Mouse (Mus musculus) bone marrow macrophage, adult 2 months (primary cell): ENCODE measurements around the gene Herc1. TPM values are rescaled to one million over a fixed set of nuclear protein-coding genes. Genes with fewer than 3 reads are reported as not detected.

Experiments
- H3K27ac ChIP-seq: 2 replicates; pipeline ENCODE4 v1.5.1; 2012; ENCODE audit warnings: low read depth, low read length; ENCODE audit not compliant: insufficient read depth
- H3K4me1 ChIP-seq: 2 replicates; pipeline ENCODE4 v1.6.1; 2012; ENCODE audit warnings: low read length; ENCODE audit not compliant: control insufficient read depth, insufficient read depth
- H3K4me3 ChIP-seq: 2 replicates; pipeline ENCODE4 v1.5.1; 2012; ENCODE audit warnings: mild to moderate bottlenecking, low read length, moderate library complexity; ENCODE audit not compliant: insufficient read depth
- CTCF ChIP-seq: IDR thresholded peaks from 2 replicates; pipeline ENCODE4 v1.5.1; 2012; ENCODE audit warnings: low read depth, mild to moderate bottlenecking, low read length, moderate library complexity
- POLR2A ChIP-seq: IDR thresholded peaks from 2 replicates; pipeline ENCODE4 v1.6.1; 2012; ENCODE audit warnings: mild to moderate bottlenecking, low read depth, low read length, borderline replicate concordance
- polyA plus RNA-seq: library from polyadenylated mRNA; stranded (reverse); fragments of >200 nt; gene quantifications from 2 replicates; pipeline ENCODE4 v1.2.4, GENCODE M21; 2012; ENCODE audit not compliant: missing spikeins, insufficient read depth, insufficient read length

Gene Herc1
- polyA plus RNA-seq, 1 experiment: 45.5 TPM

DNA sequence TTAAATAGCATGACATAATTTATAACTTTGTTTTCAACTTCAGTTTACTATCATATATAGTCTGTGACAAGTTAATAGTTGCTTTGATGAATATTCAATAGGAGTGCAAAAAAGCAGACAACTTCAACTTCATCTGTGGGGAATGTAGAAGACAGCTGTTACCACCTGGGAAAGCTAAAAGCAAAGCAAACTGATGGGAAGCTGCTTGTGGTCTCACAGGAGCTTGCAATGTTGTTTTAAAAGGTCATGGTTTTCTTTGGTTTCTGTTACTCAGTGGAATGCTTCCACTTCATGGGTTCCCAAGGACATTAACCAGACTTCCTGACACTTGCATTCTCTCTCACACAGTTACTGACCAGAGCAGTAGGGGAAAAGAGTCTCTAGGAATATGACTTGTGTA, 138.5 kb downstream of the Herc1 start:
- Histone ChIP-seq H3K27ac (no peak overlapping the region), H3K4me1 (peaks cover 2% of the 10 kb centered on the region; the same call in 1 of the 2 replicates), H3K4me3 (no peak overlapping the region)
- TF ChIP-seq CTCF (no peak), POLR2A (no peak)

GRCm38 (mm10) chr9:66492361-66492760, 142.1 kb downstream of the Herc1 start:
- Histone ChIP-seq H3K27ac (no peak overlapping the region), H3K4me3 (no peak overlapping the region)
- TF ChIP-seq POLR2A: no peak
- TF ChIP-seq CTCF: no peak

GRCm38 (mm10) chr9:66493992-66494391, 143.7 kb downstream of the Herc1 start:
- no peak overlapping the region for H3K27ac ChIP-seq
- no peak for TF ChIP-seq CTCF
- TF ChIP-seq POLR2A: no peak
- H3K4me1 ChIP-seq: peaks cover 2% of the 10 kb centered on the region; the same call in 1 of the 2 replicates
- H3K4me3 ChIP-seq: no peak overlapping the region

More at GRCm38 (mm10) chr9:66492361-66492760, 142.1 kb downstream of the Herc1 start:
- peaks cover 2% of the 10 kb centered on the region; the same call in 1 of the 2 replicates for H3K4me1 ChIP-seq

GRCm38 (mm10) chr9:66501248-66501647, 151.0 kb downstream of the Herc1 start:
- H3K4me1 ChIP-seq: peaks cover 4% of the 10 kb centered on the region; the same call in 1 of the 2 replicates
- no peak overlapping the region for H3K4me3 ChIP-seq
- no peak overlapping the region for H3K27ac ChIP-seq
- no peak for TF ChIP-seq POLR2A
- TF ChIP-seq CTCF: no peak

GRCm38 (mm10) chr9:66503879-66504411, 153.7 kb downstream of the Herc1 start:
- TF ChIP-seq POLR2A: no peak
- no peak for TF ChIP-seq CTCF
- H3K27ac ChIP-seq: no peak overlapping the region
- H3K4me1 ChIP-seq: peaks cover 4% of the 10 kb centered on the region; the same call in 1 of the 2 replicates
- H3K4me3 ChIP-seq: no peak overlapping the region

GRCm38 (mm10) chr9:66504518-66504917, 154.3 kb downstream of the Herc1 start:
- peaks cover 4% of the 10 kb centered on the region; the same call in 1 of the 2 replicates for H3K4me1 ChIP-seq
- TF ChIP-seq CTCF (no peak), POLR2A (no peak)
- H3K27ac ChIP-seq: no peak overlapping the region
- no peak overlapping the region for H3K4me3 ChIP-seq

DNA sequence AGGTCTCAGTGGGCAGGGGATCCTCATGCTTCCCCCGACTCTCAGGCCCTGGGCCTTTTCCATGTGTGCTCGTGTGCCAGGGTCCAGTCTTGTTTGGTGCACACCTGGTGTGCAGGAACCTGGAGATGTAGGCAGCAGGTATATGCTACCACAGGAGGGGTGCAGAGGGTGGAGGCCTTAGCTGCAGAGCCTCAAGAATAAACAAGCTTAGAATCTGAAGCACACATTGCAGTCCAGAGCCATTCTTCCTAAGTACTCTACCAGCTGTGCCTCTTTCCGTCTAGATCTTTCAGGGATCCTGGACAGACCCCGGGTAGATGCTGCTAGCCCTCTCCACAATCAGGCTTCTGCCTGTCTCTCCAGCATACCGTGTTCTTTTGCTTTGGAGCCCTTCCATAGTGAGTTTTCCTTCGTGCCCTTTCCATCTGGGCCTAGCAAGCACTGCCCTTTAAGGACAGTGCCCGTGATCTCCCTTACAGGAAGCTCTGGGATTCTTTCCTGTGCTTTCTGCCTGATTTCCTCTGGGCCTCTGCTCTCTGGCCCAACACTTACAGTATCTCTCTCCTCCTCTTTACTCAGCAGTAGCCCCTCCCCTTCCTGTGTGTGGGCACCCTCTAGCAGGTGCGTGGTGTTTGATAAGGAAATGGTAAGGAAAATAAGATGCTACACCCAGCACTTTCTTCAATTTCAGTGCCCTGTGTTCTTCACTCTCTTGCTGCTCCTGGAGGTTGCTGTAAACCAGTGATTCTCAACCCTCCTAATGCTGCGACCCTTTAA, 155.1 kb downstream of the Herc1 start:
- TF ChIP-seq POLR2A (no peak), CTCF (no peak)
- Histone ChIP-seq H3K27ac (no peak overlapping the region), H3K4me1 (peaks cover 6% of the 10 kb centered on the region), H3K4me3 (no peak overlapping the region)

GRCm38 (mm10) chr9:66506011-66506410, 155.8 kb downstream of the Herc1 start:
- Histone ChIP-seq H3K4me1 (peaks cover 13% of the 10 kb centered on the region), H3K27ac (no peak overlapping the region), H3K4me3 (no peak overlapping the region)
- TF ChIP-seq POLR2A: no peak
- no peak for TF ChIP-seq CTCF

DNA sequence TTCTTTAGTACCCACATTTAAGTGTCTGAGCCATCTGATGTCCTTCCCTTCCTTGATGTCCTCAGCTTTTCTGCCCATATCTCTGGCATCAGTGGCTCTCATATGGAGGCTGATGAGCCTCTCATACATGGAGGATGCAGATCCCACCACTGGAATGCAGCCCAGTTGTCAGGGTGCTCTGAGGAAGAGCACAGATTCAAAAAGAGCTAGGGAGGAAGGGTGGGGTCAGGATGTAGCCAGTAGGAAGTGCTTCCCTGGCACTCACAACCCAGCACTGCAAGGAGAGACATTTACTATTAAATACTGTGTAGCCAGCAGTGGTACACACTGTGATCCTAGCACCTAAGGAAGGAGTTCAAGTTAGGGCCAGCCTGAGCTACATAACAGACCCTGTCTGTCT, 156.2 kb downstream of the Herc1 start:
- no peak overlapping the region for H3K27ac ChIP-seq
- no peak overlapping the region for H3K4me3 ChIP-seq
- no peak for TF ChIP-seq POLR2A
- no peak for TF ChIP-seq CTCF
- H3K4me1 ChIP-seq: peaks cover 13% of the 10 kb centered on the region

GRCm38 (mm10) chr9:66507684-66508083, 157.4 kb downstream of the Herc1 start:
- Histone ChIP-seq H3K4me1 (peaks cover 15% of the 10 kb centered on the region), H3K27ac (no peak overlapping the region), H3K4me3 (no peak overlapping the region)
- TF ChIP-seq POLR2A: no peak
- no peak for TF ChIP-seq CTCF
